Mouse (Mus musculus) liver, embryonic 14.5 days (tissue): ENCODE measurements around the gene Rin2.

Experiments used
- CTCF ChIP-seq: IDR thresholded peaks from 2 replicates; pipeline ENCODE4 v1.5.1; 2016; ENCODE audit warnings: antibody characterized with exemption, low read depth, control low read depth
- EP300 ChIP-seq: IDR thresholded peaks from 2 replicates; pipeline ENCODE4 v1.6.1; 2016; ENCODE audit warnings: antibody characterized with exemption, low read depth

DNA sequence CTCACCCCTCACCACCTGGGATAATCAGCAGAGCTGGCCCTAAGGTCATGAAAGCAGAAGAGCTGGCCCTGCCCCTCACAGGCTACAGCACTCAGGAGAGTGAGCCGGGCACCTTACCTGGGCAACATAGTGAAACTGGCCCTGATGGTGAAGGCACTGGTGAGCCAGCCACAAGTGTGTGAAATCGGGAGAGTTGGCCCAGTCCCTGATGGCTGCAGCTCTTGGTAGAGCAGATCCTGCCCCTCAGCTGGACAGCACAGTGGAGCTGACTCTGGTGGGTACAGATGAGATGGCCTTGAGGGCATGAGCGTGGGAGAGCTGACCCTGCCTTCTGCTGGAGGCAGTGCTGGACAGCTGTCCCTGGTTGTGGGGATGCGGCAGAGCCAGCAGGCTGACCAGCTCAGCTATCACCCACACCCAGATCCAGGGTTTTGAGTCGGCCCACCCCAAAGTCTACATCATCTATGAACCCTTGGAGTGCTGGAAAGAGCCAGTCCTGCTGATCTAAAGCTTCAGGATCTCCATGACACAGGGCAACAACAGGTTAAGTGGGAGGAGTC lies 43.7 kb downstream of the Rin2 start:
- TF ChIP-seq EP300 (no peak), CTCF (no peak)
